Mouse (Mus musculus) neural tube, embryonic 10.5 days (tissue): ENCODE data around the gene Tnfsf12.

Experiments
- DNase-seq: peaks from one replicate; pipeline ENCODE4 v3.0.0-alpha.2; 2017; ENCODE audit warnings: low spot score; ENCODE audit errors: extremely low spot score

The Tnfsf12 gene

DNA sequence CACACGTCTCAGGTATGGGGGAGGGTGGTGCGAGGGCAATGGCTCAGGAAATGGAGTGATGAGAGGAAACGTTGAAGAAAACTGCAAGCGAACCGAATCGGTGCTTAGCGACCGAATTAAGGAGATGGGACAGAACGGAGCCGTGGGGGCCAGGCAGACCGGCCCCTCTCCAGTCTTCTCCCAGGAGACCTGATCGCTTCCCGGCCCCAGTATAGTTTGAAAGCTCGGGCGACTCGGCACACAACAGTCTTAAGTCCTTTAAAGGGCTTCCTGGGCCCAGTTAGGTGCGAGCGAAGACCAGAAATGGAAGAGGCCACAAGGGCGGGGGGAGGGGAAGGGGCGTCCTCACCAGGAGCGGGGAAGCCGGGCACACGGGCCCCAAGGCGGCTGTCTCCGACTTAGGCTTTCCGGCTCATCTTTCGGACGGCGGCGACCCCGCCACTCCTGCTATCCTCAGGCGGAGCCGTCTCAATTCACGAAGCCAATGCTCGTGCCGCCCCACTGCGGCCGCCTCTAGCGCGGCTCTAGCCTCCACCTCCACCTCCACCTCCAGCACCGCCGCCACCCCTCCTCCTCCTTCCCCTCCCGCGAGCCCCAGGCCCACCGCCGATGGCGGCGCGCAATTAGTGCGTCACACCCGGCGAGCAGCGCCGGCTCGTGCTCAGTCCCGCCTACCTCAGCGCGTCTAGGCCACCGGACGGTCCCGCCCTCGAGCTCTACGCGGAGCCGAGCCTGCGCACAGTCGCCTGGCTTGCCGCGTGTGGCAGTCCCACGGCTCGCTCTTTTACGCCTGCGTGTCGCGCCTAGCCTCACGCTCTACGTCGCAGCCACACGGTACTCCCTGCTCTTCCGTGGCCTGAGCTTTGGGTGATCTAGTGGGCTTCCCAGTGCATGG is 14.1 kb downstream of the Tnfsf12 start, which contains the start of gene Senp3:
TSS of gene Senp3 (minus strand) at position 771 of the 895 bp plus-strand sequence.
- peak; percentile 99 for DNase-seq

GRCm38 (mm10) chr11:69680136-69680855 is 15.4 kb downstream of the Tnfsf12 start:
- no peak for DNase-seq

DNA sequence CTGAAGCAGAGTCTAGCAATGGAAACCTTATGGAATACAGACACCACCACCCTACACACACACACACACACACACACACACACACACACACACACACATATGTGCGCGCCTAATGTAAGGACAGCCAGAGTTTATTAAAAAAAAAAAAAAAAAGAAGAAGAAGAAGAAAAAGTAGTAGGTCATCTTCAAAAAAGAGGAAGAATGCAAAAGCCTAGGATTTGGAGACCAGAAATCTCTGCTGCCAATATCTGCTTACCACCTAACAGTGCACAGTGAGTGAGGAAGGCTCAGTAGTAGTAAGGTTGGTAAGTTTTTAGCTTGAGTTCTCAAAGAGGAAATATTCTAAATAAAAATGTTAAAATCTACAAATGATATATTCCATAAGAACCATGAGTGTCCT is 16.5 kb downstream of the Tnfsf12 start:
- no peak for DNase-seq

DNA sequence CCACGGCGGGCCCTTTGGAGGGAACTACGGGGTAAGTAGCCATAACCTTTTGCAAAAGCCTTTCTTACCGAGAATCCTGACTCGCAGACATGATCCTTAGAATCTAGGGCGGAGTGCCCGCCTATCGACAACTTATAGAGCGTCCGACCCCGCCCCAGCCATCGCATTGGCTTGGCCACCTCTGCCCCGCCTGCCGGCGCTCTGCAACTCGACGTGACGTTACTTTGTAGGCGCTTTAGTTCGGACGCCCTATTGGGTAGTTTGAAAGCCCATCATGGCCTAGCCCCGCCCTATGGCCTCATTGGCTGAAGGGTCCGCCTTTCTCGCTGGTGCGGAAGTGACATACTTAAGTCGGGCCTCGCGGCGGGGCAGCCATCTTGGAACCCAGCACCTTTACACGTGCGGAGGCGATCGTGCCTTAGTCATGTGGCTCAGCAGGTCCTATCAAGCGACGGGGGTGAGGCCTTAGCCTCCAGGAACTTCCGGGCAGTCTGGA is 23.4 kb downstream of the Tnfsf12 start, which contains the start of gene Eif4a1:
TSS of gene Eif4a1 (minus strand) at position 213 of the 496 bp plus-strand sequence.
- peak; percentile 98 for DNase-seq

DNA sequence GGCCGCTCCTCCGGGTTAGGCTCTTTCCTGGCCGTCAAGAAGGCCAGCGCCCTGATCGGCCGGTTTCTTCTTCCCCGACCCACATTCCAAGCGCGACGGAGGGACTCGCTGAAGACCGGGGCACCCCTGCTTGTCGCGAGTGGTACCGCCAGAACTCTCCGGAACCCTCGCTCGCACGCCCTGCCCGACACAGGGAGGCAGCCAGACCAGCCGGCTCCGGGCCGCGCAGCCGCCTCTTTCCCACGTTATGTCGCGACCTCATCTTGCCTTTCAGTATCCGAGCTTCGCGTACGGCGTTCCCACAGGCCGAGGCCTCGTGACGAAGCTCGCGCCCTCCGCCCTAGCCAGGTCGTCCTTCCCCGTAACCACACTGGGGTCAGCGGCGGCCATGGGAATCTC is 23.9 kb downstream of the Tnfsf12 start:
- no peak for DNase-seq

- DNase-seq = peak; percentile 95
Observed at GRCm38 (mm10) chr11:69670786-69671725, 24.6 kb downstream of the Tnfsf12 start.

DNA sequence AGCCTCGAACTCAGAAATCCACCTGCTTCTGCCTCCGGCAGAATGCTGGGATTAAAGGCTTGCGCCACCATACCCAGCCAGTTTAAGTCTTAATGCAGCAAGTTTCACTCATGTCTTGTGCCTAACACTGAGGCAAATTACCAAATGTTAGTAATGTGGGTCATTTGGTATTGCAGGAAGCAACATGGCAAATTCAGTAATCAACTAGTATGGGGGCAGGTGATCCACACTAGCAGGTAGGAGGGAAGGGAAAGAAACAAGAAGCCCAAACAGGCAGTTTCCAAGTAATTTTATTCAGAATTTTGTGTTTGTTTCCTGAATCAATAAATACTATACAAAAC is 29.0 kb downstream of the Tnfsf12 start:
- no peak for DNase-seq

GRCm38 (mm10) chr11:69665961-69666664 is 29.5 kb downstream of the Tnfsf12 start, which contains the start of gene Cd68:
Gene Cd68, minus strand, starts transcription at chr11:69666153.
- peak; percentile 40 for DNase-seq

GRCm38 (mm10) chr11:69665457-69665960 is 30.1 kb downstream of the Tnfsf12 start:
- peak; percentile 34 for DNase-seq

GRCm38 (mm10) chr11:69664841-69665240 is 30.8 kb downstream of the Tnfsf12 start:
- DNase-seq = no peak

DNA sequence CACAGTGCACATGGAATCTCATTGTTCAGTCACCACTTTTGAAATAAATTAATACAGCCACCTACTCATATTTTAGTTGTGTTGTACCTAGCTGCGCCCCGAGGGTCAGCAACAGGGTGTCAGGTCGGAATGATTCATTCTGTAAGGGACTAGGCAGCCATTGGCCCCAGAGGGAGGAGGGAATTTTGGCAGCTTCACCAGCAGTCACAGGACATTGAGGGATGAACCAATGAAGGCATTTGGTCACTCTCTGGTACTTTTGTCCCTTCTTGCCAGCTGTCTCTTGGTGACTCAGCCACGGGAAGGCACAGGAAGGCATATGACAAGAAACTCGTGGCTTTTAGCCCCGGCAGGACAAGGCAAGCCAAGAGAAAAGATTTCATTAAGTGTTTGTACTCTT is 31.9 kb downstream of the Tnfsf12 start:
- DNase-seq = no peak

DNA sequence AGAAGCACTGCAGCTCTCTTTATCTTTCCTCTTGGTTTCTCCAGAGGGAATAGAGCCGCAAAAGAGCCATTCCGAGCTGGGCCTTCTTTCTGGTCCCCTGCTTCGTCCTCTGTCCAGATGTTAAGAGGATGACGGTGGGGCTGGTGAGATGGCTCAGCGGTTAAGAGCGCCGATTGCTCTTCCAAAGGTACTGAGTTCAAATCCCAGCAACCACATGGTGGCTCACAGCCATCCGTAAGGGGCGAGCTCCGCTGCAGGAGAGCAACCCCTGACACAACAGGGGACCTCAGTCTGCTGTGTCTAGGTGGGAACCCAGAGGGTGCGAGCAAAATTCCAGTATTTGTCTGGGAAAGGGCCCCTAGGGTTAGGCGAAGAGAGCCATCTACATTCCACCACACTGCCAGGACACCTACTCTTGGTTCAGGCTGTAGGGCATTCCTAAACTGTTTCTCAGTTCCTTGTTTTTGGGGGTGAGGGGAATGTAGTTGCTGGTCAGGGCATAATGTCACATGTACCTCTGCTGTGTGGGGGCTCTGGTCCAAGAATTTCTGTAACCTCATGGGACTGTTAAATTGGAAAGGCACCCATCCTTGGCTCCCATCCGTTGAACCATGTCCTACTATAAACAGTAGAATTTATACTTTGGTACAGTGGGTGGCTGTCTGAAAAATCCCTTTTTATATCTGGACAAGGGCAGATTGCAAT is 32.5 kb downstream of the Tnfsf12 start:
- no peak for DNase-seq

DNA sequence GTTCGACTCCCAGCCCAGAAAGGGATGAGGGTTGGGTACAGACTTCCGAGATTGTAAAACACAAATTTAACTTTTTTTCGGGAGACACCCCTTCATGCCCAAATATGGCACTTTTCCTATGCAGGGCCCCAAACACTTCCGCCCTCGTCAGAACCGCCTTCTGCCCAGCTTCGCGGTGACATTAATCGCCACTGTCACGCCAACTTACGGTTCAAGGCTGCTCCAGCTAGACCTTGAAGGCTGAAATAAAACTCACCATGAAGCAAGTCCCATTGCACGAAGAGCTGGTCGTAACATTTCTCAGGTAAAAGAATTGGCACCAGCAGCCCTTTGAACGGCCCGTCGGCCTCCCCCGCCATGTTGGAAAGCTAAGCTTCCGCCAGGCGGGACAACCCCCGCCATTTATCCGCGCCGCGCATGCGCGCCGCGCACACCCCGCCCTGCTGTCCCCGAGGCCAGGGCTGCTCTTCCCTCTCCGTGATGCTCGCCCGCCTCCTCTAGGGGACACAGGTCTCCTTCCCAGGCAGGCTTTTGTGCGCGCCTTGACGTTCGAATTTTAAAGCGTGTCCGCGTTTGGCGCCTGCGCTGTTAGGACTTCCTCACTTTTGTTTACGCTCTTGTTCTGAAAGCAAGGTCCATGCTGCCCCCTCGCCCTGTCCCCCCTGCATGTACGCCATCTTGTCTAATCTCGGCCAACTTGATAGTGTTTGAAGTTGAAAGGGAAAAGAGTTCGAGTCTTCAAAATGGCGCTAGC is 33.3 kb downstream of the Tnfsf12 start, which contains the start of gene Mpdu1:
TSS of gene Mpdu1 (minus strand) at position 430 of the 754 bp plus-strand sequence.
- DNase-seq = peak; percentile 94

DNA sequence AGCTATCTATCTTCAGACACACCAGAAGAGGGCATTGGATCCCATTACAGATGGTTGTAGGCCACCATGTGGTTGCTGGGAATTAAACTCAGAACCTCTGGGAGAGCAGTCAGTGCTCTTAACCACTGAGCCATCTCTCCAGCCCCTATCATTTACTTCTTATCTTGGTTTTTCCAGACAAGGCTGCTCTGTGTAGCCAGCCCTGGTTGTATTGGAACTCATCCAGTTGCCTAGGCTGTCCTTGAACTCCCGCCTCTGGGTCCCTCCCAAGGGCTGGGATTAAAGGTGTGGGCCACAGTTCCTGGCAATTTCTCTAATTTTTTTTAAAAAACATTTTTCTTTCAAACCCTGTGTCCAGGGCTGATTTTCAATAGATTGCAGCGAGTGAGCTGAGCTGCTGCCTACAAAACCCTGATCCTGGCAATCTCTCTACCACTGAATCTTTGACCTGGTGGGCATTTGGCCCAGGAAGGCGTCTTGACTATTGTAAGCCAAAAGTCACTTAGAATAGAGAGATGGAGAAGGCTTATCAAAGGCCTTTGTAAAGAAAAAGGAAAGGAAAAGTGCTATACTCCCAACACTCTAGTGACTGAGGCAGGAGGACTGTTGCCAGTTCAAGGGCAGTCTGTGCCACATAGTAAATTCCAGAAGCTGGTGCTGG is 34.3 kb downstream of the Tnfsf12 start:
- no peak for DNase-seq

DNA sequence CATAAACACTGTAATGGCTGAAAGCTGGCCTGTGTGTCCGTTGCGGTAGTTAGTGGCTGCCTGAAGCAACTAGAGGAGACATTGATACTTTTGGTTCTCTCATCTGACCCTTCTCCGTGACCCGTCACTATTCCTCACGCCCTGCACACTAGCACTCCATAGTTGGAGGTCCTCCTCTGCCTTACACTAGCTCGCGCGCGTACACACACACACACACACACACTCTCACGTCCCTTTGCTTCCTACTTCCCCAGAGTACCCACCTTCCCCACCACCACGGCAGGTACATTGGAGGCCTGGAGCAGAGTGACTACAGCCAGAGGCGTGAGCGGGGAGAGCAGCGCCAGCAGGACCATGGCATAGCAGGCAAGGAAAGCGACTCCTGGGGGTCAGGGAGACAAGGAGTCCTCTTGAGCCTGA is 38.2 kb downstream of the Tnfsf12 start:
- no peak for DNase-seq

GRCm38 (mm10) chr11:69656617-69657461 is 38.8 kb downstream of the Tnfsf12 start:
- DNase-seq = peak; percentile 57

- DNase-seq = no peak
Observed at GRCm38 (mm10) chr11:69656065-69656455, 39.6 kb downstream of the Tnfsf12 start.
